Mouse (Mus musculus): ENCODE results near the gene Aldh3a2.
"Not testable (repeated sequence)": the region's sequence is repeated elsewhere in the genome, so short reads cannot be mapped to it uniquely, and the experiment has no call there.

Gene Aldh3a2

DNA sequence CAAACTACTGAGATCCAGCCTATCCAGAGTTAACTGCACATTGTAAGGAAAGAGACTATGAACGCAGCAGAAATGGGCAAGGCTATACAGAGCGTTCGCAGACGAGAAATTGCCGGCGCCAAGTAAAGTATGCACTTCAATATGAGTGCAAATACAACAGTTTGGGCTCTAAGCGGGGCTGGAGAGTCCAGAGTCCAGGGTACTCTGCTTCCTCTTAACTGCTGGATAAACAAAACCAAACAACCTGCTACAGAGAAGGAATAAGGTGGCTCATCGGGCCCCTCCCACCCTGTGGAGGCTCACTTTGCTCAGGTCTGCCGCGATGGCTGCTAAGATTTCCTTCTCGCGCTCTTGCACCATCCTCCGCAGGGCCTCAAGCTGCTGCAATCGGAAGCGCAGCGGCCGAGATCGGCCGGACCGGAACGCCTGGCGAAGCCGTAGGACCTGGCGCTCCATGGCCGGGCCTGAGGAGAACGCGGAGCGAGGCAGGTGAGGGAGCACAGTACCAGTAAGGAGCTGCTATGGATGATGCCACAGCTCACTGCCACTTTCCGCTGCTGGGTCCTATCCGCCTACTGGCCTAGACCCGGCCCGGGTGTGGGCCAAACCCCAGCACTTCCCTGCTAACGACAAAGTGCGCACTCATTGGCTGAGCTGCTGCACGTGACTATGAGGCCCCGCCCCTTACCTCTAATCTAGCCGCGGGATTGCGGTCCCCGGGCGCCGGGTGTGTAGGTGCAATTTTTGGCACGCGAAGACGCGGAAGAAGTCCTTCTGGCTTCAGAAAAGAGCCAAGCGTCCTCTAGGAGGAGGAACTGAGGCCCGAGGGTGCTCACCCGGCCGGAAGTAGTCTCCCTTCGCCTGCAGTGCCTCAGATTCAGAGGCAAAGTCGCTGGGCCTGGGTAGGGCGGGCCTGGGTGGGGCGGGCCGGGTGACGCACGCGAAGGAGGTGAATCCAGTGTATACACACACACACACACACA lies at the start of gene Aldh3a2:
Gene Aldh3a2, minus strand, starts transcription at position 914 of the 983 bp plus-strand sequence.
- peak; percentile 96 for DNase-seq

DNA sequence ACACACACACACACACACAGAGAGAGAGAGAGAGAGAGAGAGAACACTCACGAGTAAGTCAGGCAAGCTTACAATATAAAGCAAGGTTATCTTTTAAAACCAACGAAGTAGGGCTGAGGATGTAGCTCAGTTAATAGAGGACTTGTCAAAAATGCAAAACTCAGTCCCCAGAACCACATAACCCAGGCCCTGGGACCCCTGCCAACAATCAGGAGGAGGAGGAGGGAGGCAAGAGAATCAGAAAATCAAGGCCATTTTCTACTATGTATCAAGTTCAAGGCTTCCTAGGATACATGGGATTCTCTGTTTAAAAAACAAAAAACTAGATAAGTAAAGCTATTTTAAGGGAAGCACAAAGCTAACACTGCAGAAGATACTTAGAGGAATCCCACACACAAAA lies 49.6 kb upstream of the Aldh3a2 start:
- no peak for DNase-seq

DNA sequence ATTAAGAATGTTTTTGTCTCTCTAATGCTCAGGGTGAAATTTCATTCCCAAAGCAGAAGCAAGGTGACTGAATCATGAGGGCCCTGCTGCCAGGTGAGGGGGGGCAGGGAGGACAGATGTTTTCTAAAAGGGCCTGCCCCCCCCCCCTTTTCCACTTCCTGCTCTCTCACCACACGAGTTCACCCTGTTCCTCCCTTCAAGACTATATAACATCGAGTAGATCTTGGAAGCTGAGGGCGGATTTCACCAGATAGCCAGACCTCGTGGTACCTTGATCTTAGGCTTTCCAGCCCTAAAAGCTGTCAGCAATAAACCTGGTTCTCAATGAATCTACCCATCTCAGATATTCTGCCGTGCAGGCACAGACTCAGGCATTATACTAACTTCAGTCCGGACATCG lies 43.1 kb upstream of the Aldh3a2 start:
- no peak for DNase-seq

DNA sequence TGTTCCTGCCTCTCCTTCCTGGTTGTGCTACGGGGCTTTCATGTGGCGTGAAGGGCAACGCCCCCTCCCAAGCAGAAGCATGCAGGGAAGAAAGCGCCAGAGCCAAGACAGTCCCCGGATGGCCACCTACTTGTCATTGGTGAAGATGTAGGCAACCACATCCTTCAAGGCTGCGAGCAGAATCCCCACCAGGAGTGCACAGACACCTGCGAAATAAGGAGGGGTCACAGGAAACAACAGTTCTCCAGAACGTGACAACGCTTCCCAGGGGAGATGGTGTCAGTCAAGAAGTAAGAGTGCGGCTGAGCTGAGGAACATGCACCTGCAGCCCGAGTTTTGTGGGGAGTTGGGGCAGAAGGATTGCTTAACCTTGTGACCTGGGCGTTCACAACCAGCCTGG lies 42.6 kb upstream of the Aldh3a2 start:
- DNase-seq = no peak

DNA sequence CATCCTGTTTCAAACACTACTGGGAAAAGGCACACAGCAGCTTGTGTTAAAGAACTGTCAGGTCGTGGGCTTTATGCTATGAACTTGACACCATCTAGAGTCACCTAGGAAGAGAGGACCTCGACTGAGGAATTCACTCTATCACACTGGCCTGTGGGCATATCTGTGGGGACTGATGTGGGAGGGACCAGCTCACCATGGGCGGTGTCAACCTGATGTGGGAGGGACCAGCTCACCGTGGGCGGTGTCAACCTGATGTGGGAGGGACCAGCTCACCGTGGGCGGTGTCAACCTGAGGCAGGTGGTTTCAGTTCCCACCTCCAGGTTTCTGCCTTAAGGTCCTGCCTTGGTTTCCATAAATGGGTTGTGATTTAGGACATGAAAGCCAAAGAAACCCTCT lies 40.5 kb upstream of the Aldh3a2 start:
- no peak for DNase-seq

DNA sequence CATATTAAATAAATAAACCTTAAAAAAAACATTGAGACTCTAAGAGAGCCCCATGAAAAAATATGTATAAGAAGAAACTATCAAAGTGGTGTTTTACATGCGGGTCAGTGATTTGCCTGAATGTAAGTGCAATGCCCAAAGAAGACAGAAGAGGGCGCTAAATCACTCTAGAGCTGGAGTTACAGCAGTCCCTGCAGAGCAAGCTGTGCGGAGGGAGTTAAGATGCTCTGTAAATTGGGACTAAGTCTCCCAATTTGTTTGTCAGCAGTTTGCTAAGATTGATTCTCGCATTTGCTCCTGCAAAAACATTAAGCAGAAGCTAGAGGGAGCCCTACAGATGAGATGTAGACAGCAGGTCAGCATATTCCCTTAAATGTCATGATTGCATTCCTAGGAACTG lies 38.1 kb upstream of the Aldh3a2 start:
- peak; percentile 57 for DNase-seq

DNA sequence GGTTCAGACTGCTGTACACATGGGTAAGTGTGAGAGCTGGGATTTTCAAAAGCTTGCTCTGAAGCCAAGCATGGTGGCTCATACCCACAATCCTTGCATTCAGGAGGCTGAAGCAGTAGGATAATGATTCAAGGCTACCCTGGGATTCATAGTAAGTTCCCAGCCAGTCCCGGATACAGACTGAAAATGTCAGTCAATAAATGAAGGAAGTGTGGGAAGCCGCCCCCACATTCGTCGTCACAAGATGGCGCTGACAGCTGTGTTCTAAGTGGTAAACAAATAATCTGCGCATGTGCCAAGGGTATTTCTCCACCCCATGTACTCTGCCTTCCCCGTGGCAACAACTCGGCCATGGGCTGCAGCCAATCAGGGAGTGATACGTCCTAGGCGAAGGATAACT lies 37.3 kb upstream of the Aldh3a2 start:
- not testable (repeated sequence) for DNase-seq

DNA sequence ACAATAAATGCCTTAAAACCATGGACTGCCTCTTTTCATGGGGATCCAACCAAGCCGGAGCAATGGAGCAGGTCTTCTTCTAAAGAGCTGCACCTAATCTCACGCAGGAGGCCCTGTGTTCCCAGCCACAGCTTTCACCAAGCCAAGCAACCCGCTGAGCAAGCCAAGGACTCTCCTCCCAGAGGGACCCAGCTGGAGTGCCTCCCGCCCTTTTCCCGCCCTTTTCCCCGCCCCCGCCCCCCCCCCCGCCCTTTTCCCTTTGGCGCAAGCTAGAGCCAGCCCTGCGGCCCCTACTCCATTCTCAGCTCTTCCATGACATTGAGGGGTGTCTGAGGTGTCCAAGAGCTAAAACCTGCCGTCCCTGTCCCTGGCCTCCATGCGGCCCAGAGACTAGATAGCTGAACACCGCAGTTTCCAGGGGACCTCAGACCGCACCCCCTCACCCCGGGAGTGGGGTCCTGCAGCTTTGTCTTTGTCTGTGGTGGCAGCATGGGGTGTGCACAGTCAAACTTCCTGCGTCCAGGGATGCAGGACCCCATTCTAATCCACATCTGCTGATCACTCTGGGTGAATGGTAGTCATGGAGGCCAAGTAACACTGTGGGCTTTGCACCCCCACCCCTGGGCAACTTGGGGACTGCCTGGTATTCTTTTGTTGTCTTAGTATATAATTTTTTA lies 33.6 kb upstream of the Aldh3a2 start:
- DNase-seq = peak; percentile 20

DNA sequence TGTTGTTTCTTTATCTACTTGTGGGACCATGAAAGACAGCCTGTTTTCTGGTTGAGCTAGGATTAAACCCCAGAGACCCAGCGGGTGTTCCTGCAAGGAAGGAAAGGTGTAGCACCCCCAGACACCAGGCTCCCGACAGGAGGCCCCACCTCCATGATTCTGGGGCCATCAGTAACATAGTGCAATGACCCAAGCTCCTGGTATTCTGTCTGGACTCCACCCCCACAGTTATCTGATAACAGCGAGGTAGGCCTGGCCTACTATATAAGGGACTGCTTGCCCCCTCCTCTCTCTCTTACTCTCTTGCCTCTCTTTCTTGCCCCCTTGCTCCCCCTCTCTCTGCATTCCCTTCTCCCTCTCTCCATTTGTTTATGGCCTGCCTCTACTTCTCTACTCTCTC lies 32.9 kb upstream of the Aldh3a2 start:
- DNase-seq = no peak

DNA sequence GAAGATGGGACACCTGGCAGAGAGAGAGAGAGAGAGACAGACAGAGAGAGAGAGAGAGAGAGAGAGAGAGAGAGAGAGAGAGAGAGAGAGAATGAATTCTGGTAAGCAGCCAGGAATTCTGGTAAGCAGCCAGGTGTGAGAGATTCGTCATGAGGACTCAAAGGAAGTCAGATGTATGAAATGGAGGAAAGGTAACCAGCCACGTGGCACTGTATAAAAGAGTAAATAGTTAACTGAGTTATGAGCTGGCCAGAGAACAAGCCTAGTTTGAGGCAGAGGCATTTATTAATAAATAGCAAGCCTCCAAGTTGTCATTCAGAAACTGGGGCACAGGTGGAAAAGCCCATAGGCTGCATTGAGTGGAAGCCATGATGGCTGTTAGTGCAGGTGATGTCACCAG lies 30.6 kb upstream of the Aldh3a2 start:
- DNase-seq = peak; percentile 56

DNA sequence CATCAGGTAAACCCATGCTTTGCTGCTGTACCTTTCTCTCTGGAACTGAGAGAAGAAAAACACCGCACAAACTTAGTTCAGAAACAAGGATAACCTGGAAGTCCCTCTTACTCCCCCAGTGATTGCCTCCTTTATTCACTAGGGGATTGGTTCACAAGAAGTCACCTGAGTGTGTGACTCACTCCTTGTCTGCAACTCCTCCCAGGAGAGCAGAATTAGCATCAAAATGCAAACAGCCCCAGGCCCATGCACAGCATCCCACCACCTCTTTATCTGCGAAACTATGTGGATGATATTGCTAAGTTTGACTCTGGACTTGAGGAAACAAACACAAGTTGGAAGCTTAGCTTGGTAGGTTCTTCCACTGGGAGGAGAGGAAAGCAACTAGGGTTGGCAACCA lies 30.1 kb upstream of the Aldh3a2 start:
- DNase-seq = no peak

DNA sequence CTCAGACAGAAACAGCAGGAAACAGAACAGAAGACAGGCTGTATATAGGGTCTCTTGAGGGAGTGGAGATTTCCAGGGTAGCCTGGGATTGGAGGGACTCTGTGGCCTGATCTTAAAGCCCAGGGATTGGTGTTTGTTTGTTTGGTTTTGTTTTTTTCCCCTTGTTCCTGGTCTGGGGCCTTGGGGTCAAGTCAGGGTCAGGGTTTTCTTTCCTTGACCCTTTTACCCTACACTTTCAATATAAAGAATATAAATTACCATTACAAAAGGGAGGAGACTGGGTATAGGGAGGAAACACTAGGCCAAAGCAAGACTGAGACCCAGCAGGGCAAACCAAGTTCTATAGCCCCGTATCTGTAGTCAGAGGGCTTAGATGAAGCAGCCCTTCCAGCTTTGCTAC lies 29.3 kb upstream of the Aldh3a2 start:
- no peak for DNase-seq

DNA sequence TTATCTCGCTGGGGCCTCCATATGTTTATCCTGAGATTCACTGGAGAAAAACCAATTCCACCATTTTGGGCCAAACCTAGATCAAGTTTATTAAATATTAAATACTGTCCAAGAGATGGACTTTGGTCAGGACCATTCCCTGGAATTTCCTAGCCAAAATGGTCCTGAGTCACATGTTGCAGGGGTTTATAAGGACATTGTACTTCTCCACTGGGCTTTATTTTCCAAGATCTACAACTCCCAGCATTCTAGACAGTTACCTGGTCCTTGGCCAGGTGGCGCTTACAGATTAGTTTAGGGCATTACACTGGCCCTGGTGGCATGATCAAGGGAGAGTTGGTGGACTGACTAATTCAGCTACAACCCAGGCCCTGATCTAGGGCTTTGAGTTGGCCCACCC lies 28.3 kb upstream of the Aldh3a2 start:
- no peak for DNase-seq

DNA sequence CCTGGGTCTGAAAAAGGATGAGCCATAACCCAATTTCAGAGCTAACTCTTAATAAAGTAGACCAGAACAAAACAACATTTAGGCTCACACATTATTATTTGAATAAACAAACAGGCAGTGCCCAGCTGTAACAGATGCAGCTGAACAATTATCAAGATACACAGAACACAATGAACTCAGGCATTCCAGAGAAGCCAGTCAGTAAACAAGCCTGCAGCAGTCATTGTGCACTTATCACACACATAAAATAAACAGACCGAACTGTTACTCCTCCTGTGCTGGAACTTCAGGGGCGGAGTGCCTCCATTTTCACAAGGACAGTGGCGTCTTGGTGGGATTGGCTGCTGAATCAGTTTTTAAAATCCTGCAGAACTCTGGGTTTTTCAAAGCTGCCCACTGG lies 27.2 kb upstream of the Aldh3a2 start:
- DNase-seq = no peak

DNA sequence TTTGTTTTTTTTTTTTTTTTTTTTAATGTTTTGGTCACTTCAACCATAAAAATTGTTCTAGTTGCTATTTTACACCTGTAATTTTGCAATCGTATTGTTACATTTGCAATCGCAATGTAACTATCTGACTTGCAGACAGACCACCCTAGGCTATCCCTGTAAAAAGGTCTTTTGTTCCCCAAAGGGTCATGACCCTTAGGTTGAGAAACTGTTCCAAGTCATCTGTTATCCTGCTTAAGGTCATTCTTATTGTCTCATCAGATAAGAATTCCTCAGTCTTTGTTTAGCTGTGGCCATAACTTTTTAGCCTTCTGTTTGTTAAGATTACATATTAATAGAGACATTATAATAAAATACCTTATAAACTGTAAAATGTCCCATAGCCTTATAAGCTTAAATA lies 26.0 kb upstream of the Aldh3a2 start:
- DNase-seq = no peak

DNA sequence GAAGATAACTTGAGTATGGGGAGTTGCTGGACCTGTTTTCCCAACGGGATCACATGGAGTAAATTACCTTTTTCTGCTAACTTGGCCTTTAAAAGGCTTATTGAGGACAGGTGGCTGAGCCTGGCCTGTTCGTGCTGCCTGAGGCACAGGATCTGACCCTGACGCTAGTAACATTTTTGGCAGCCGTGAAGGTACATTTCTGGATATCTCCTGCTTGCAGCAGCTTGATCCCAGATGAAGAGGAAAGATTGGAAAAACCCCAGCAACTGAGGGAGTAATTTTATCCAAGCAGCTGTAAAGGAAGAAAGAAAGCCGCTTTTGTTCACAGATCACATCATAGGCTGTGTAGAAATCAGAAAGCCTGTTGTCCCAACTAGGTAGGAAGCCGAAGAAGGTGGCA lies 17.1 kb upstream of the Aldh3a2 start:
- peak; percentile 48 for DNase-seq

DNA sequence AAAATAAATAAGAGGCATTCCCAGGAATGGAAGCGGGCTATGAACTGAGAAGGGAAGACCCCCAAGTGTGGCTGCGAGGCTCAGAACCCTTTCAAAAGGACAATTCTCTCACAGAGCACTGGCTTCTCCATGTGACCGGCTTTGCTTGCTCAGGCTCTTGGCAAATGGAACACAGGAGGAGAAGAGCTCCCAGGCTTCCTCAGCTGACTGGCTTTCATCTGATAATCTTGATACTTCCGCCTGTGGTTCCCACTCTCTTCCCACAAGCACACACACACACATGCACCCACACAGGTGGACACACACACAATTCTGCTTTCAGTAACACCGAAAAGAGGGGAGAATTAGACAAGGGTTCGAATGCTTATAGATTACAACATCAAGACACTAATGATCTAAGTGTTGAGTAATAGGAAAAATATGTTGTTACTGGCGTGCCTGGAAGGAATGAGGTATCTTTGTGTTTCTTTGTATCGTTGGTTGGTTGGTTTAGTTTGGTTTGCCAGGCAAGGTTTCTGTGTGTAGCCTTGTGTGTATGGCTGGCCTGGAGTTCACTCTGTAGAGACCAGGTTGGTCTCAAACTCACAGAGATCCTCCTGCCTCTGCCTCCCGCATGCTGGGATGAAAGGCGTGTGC lies 16.3 kb upstream of the Aldh3a2 start:
- no peak for DNase-seq

DNA sequence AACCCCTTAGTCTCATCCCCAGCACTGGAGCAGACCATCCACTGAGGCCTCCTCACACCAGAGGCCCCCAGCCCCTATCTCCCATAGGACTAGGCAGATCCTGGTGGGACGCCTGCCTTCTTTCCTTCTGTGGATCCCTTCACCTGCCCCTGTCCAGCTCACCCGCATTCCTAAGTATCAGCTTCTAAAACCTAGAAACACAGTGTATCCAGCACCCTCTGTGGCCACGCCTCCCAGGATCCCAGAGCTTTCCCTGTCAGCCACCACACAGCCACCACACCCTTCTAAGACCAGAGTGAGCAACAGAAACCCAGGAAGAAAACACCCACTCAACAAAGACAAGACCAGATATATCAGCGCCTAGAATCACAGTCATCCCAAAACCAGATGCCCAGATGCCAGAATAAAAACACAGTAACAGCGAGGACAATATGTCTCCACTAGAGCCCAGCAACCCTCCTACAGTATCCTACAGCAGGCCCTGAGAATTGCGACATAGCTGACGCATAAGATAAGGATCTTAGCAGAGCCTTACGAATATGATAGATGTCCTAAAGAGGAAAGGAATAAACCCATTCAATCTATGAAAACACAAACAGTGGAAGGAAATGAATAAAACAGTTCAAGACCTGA lies 11.3 kb upstream of the Aldh3a2 start:
- DNase-seq = no peak

DNA sequence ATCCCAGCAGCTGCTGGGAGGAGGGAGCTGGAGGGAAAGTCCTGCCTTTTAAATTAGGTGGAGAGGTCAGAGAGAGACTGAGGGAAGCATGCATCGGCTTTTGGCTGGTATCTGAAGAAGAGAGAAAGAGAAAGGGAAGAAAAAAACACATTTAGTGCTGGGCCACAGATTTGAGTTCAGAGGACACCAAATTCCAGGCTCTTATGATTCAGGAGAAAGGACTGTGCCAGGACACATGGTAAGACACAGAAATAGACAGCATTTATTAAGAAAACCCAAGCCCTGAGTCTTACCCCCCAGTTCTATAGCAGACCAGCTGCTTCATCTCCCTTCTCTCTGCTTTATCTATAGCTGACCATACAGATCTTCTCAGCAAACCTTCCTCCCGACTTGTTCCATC lies 10.7 kb upstream of the Aldh3a2 start:
- DNase-seq = no peak

DNA sequence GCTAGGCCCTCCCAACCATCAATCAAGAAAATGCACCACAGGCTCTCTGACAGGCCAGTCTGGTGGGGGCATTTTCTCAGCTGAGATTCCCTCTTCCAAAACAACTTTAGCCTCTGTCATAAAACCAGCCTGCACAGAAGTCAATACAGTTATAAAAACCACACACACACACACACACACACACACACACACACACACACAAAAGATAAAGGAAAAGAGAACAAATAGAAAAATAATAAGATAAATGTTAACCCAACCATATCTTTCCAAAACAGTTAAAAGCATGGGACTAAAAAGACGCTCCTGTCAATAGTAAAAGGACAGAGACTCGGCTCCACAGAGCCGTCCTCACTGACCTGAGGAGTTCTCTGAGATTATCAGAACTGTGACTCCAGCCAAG lies 9.2 kb upstream of the Aldh3a2 start:
- no peak for DNase-seq

DNA sequence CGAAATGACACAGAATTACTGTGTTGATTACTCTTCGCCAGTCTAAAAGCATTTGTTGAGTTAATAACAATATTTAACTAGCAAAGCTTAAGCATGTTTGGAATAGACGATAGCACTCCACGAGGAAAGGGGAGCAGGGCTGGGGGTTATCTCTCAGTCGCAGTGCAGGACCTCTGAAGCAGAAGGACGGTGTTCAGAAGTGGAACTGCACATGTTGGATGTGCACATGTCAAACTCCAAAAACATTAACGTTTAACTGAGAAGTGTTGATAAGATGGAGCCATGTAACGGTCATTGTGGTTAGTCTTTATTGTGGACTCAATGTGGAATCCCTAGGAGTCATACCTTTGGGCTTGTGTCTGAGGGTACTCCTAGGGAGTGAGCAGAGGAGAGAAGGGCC lies 7.8 kb upstream of the Aldh3a2 start:
- no peak for DNase-seq

DNA sequence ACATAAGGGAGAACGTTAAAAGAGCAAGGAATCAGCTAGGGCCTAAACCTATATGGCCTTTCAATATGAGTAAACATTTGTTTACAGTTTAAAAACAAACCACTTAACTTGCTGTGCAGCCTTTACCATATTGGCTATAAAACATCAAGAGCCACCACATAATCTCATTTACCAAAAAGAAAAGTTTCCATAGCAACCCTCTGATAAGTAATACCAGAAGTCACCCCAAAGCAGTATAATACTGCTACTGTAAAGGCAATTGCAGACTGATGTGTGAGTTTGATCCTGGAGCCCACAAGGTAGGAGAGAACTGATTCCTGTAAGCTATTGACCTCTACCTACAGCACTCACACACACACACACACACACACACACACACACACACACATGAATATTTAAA lies 7.2 kb upstream of the Aldh3a2 start:
- no peak for DNase-seq

DNA sequence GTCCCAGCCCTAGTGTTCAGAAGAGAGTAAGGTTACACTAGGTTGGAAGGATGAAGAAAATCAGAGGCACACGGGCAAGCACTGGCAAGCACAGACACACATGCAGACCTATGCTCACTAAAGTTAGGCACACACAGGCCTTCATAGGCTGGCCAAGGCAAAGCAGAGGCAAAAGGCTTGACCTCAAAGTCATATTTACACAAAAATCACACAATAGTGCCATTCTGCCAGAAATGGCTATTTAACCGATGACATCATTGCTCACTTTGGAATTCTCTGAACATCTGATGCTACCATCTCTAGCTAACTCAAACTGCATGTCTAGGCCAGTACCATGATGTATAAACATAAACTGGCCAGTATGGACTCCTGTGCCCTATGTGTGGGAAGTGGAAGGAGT lies 6.7 kb upstream of the Aldh3a2 start:
- no peak for DNase-seq

Measured in kidney, postnatal 14 days (tissue).